Mouse (Mus musculus) spleen, adult 2 months (tissue): ENCODE data around the gene Eml2. TPM values are rescaled to one million over a fixed set of nuclear protein-coding genes. Genes with fewer than 3 reads are reported as not detected.

Experiments
- DNase-seq, 2 experiments: peaks; one replicate each; pipeline versions ENCODE4 v3.0.0 to v3.0.0-alpha.2; 2012 to 2021; ENCODE audit warnings: low spot score in 2 of 2, low read depth in 1 of 2
- H3K27ac ChIP-seq: fragments of 200-500 bp; 2 replicates; pipeline ENCODE4 v1.5.1; 2012; ENCODE audit warnings: low read length, inconsistent platforms; ENCODE audit not compliant: insufficient read depth
- H3K27me3 ChIP-seq: fragments of 200-500 bp; 2 replicates; pipeline ENCODE4 v1.6.1; 2012; ENCODE audit warnings: mild to moderate bottlenecking, moderate library complexity, low read length, inconsistent platforms; ENCODE audit not compliant: control insufficient read depth, insufficient read depth
- H3K36me3 ChIP-seq: fragments of 200-500 bp; 2 replicates; pipeline ENCODE4 v1.6.1; 2012; ENCODE audit warnings: mild to moderate bottlenecking, low read length, inconsistent platforms; ENCODE audit not compliant: control insufficient read depth, insufficient read depth
- H3K4me1 ChIP-seq: fragments of 200-500 bp; 2 replicates; pipeline ENCODE4 v1.6.1; 2011; ENCODE audit warnings: inconsistent platforms; ENCODE audit not compliant: control insufficient read depth, insufficient read depth, insufficient read length
- H3K4me3 ChIP-seq: fragments of 200-500 bp; 2 replicates; pipeline ENCODE4 v1.5.1; 2011; ENCODE audit warnings: mild to moderate bottlenecking, inconsistent platforms; ENCODE audit not compliant: insufficient read depth, insufficient read length; ENCODE audit errors: extremely low read depth
- CTCF ChIP-seq: fragments of 200-500 bp; IDR thresholded peaks from 2 replicates; pipeline ENCODE4 v1.5.1; 2011; ENCODE audit warnings: mild to moderate bottlenecking, inconsistent platforms; ENCODE audit not compliant: insufficient read depth, insufficient read length, insufficient replicate concordance; ENCODE audit errors: extremely low read depth
- POLR2A ChIP-seq: fragments of 200-500 bp; IDR thresholded peaks from 2 replicates; pipeline ENCODE4 v1.6.1; 2011; ENCODE audit warnings: low read depth, low read length, inconsistent platforms
- WGBS: fragments of 180-500 bp; shearing (Covaris S2); methylation state at CpG from one replicate; pipeline ENCODE4 v1.1.7; 2018; 5-methylcytosine and 5-hydroxymethylcytosine counted together
- polyA plus RNA-seq: library from polyadenylated mRNA; depleted of rRNA; stranded (reverse); fragments of >200 nt; gene quantifications from 2 replicates; pipeline ENCODE4 v1.2.3, GENCODE M21; 2012

Gene Eml2
- polyA plus RNA-seq, 1 experiment, result 27.9 TPM

DNA sequence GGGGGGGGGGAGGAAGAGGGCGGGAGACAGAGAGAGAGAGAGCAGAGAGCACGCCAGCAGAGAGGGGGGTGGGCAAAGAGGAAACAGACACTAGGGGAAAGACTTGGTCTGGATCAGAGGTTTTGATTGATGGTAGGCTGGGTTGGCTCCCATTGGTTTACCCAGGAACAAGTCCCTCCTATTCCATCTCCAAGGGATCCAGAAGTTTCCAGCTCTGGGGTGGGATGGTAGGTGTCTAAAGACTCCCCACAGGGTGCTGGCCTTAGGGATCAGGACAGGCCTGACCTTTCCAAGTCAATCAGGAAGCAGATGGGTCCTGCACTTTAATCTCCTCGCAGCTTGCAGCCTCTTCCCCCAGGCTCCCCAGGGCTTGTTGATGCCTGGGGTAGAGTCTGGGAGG is 41.7 kb downstream of the Eml2 start:
- TF ChIP-seq POLR2A, result no peak
- no peak for TF ChIP-seq CTCF
- no peak for DNase-seq
- 6% methylated on average over 2 of the region's 3 CpGs for WGBS
- Histone ChIP-seq H3K27me3 (0 out of 2 replicates have a peak, but pooled peaks cover 4% of the 10 kb centered on the region), H3K36me3 (no peaks in the 10 kb centered on the region), H3K4me3 (no peak overlapping the region), H3K27ac (no peak overlapping the region), H3K4me1 (no peaks in the 10 kb centered on the region)

DNA sequence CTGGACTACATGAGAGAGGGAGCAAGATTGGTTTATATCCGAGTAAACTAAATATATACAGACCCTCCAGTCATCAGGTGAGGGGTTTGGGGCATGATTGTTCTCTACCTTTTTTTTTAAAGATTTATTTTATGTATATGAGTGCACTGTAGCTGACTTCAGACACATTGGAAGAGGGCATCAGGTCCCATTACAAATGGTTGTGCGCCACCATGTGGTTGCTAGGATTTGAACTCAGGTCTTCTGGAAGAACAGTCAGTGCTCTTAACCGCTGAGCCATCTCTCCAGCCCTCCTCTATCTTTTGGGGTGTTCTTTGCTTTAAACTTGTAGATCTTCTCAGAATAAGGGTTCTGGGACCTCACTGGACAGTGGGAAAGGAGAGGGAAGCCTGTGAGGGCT is 43.8 kb downstream of the Eml2 start:
- no peaks in the 10 kb centered on the region for H3K36me3 ChIP-seq
- H3K4me3 ChIP-seq, result no peak overlapping the region
- H3K27me3 ChIP-seq, result 0 out of 2 replicates have a peak, but pooled peaks cover 4% of the 10 kb centered on the region
- WGBS, result 84% methylated on average over 3 of the region's 3 CpGs
- no peak overlapping the region for H3K27ac ChIP-seq
- TF ChIP-seq POLR2A (no peak), CTCF (no peak)
- no peaks in the 10 kb centered on the region for H3K4me1 ChIP-seq
- DNase-seq, result no peak

DNA sequence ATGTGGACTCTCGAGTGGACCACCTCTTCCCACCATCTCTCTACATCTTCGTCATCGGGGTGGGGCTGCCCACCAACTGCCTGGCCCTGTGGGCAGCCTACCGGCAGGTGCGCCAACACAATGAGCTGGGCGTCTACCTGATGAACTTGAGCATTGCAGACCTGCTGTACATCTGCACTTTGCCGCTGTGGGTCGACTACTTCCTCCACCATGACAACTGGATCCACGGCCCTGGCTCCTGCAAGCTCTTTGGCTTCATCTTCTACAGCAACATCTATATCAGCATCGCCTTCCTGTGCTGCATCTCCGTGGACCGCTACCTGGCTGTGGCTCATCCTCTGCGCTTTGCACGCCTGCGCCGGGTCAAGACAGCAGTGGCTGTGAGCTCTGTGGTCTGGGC is 46.0 kb downstream of the Eml2 start:
- Histone ChIP-seq H3K36me3 (no peaks in the 10 kb centered on the region), H3K27me3 (0 out of 2 replicates have a peak, but pooled peaks cover 1% of the 10 kb centered on the region), H3K27ac (no peak overlapping the region), H3K4me1 (no peaks in the 10 kb centered on the region; the same call in 1 of the 2 replicates), H3K4me3 (no peak overlapping the region)
- WGBS, result 91% methylated on average over 16 of the region's 16 CpGs
- no peak for DNase-seq
- TF ChIP-seq CTCF (no peak), POLR2A (no peak)

DNA sequence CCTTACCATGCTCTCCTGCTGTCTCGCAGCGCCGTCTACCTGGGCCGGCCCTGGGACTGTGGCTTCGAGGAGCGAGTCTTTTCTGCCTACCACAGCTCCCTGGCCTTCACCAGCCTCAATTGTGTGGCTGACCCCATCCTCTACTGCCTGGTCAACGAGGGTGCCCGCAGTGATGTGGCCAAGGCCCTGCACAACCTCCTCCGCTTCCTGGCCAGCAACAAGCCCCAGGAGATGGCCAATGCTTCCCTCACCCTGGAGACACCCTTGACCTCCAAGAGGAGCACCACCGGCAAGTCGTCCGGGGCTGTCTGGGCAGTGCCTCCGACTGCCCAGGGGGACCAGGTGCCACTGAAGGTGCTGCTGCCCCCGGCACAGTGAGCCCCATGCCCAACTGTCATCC is 46.7 kb downstream of the Eml2 start:
- no peak overlapping the region for H3K27ac ChIP-seq
- TF ChIP-seq POLR2A, result no peak
- no peak for TF ChIP-seq CTCF
- no peaks in the 10 kb centered on the region; the same call in 1 of the 2 replicates for H3K4me1 ChIP-seq
- no peaks in the 10 kb centered on the region for H3K36me3 ChIP-seq
- 93% methylated on average over 14 of the region's 14 CpGs for WGBS
- H3K4me3 ChIP-seq, result no peak overlapping the region
- 0 out of 2 replicates have a peak, but pooled peaks cover 1% of the 10 kb centered on the region for H3K27me3 ChIP-seq
- no peak for DNase-seq

DNA sequence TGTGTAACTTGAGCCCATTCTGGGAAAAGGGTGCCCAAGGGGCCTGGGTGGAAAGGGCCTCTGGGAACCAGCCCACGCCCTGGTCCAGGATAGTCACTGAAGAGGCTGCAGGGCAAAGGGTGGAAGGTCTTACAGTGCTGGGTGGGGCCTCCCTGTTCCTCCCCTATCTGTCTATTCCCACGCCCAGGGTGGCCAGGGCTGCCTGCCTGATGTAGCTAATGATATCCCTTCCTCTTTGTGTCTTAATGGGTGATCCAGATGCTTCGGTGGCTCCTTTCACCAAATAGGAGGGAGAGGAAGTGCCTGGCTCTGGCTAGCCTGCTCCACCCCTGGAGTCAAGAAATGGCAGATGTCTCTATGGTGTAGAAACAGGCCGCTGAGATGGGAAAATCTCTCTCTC is 48.7 kb downstream of the Eml2 start:
- no peaks in the 10 kb centered on the region for H3K27me3 ChIP-seq
- no peak overlapping the region for H3K4me3 ChIP-seq
- 80% methylated on average over 4 of the region's 4 CpGs for WGBS
- TF ChIP-seq POLR2A (no peak), CTCF (no peak)
- no peak for DNase-seq
- H3K4me1 ChIP-seq, result peaks cover 3% of the 10 kb centered on the region; the same call in 1 of the 2 replicates
- H3K27ac ChIP-seq, result no peak overlapping the region
- H3K36me3 ChIP-seq, result no peaks in the 10 kb centered on the region

DNA sequence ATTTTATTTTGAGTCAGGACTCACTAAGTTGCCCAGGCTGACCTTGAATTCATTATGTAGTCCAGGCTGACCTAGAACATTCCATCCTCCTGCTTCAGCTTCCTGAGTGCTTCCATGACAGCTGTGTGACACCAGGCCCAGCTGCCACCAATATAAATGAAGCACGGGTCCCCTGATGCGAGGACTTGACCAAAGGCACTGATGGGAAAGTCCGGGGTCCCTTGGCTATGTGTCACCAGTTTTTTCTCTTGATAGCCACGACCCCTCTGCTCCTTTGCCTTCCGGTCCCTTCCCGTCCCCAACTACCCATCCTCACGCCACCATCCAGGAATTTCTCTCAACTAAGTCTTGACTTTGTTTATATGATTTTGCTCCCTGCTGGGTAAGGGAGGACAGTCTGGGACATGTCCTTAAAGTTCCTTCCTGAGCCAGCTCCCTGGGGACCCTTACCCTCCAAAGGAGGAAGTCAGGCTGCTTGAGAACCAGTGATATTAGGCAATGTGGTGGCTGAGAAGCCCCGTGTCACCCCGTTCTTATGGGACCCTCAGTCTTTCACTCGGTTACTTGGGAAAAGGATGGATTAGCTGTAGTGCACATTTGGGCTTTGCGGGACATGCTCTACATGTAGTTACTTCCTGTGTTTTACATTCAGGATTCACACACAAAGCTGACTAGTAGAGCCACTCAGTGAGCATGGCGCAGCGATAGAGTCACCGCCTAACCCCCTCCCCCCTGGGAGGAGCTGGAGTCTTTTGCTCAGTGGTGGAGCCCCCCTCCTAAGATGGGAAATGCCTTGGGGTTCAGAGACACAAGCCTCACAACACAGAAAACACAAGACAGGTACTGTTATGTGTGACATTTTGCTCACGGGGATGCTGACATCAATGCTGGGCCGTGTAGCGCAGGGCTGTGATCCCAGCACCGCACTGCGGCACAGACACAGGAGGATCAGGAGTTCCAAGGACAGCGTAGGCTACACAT is 50.9 kb downstream of the Eml2 start:
- peak; percentile 18 to 31 for DNase-seq
- no peak for TF ChIP-seq CTCF
- no peak for TF ChIP-seq POLR2A
- peaks cover 3% of the 10 kb centered on the region; the same call in 1 of the 2 replicates for H3K4me1 ChIP-seq

More for the DNA sequence above, 50.9 kb downstream of the Eml2 start:
- 23% methylated on average over 20 of the region's 20 CpGs for whole genome bisulfite sequencing
- no peaks in the 10 kb centered on the region for H3K27me3 ChIP-seq
- H3K36me3 ChIP-seq, result no peaks in the 10 kb centered on the region
- peak overlapping the region; percentile 71 for H3K4me3 ChIP-seq
- H3K27ac ChIP-seq, result peak overlapping the region; percentile 81
